Mouse (Mus musculus) MEL (cell line): ENCODE results near the gene Ppp1r3d.

Experiments
- CTCF ChIP-seq, 3 experiments: IDR thresholded peaks in 2 of 3; conservative IDR thresholded peaks in 1 of 3; 2 replicates each; pipeline ENCODE4 v1.5.1; 2011 to 2012; ENCODE audit warnings: low read length in 3 of 3, low read depth in 2 of 3, mild to moderate bottlenecking in 2 of 3, improper control_type of control experiment in 1 of 3, inconsistent platforms in 1 of 3, mixed read lengths in 1 of 3, moderate library complexity in 1 of 3; ENCODE audit not compliant: control insufficient read depth in 1 of 3, insufficient read depth in 1 of 3, poor library complexity in 1 of 3, severe bottlenecking in 1 of 3
- EP300 ChIP-seq, 2 experiments: IDR thresholded peaks; 2 replicates each; pipeline ENCODE4 v1.6.1; 2011; ENCODE audit warnings: improper control_type of control experiment in 2 of 2, low read length in 2 of 2, low read depth in 1 of 2, mild to moderate bottlenecking in 1 of 2
- NELFE ChIP-seq: IDR thresholded peaks from 2 replicates; pipeline ENCODE4 v1.6.1; 2011; ENCODE audit warnings: low read depth, low read length, improper control_type of control experiment
- POLR2A ChIP-seq, 2 experiments: IDR thresholded peaks; 2 replicates each; pipeline ENCODE4 v1.6.1; 2011 to 2012; ENCODE audit warnings: low read length in 2 of 2, mild to moderate bottlenecking in 2 of 2, control low read depth in 1 of 2, improper control_type of control experiment in 1 of 2, low read depth in 1 of 2, moderate library complexity in 1 of 2; ENCODE audit not compliant: control insufficient read depth in 1 of 2, insufficient read depth in 1 of 2, poor library complexity in 1 of 2

DNA sequence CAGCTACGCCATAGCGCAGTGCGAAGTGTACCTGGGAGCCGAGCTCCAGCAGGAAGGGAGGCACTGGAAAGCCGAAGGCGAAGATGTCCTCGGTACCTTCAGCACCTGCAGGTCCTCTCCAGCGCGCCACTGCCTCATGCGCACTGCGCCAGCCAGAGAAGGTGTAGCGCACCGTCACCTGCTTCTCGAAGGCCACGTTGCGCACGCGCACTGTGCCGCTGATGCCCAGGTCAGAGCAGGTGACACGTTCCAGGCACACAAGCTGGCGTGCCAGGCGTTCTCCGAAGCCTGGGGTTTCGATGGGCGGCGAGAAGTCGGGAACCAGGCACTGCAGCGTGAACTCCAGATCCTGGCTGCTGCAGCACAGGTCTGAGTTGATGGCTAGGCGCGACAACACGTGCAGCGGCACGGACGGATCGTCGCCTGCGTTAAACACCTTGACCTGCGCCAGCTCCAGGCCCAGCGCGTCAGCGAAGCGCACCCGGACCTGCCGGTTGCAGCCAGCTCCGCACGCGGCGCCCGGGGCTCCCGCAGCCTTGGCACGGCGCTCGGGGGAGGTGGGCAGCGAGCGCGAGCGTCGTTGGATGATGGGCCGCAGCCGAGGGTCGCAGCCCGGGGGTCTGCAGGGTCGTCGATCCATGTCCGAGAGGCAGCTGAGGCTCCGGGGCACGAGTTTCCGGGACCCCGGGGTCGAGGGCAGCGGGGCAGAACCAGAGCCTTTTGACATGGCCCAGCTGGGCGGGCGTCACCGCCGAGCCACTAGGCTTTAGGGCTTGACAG, 601 bp downstream of the Ppp1r3d start:
- TF ChIP-seq EP300 (IDR thresholded peaks at IDR 0.05; ENCODE audit: low read depth in 1 of 2, low read length in 2 of 2): no peak
- TF ChIP-seq NELFE: no peak
- TF ChIP-seq POLR2A (IDR thresholded peaks at IDR 0.05; ENCODE audit: control insufficient read depth in 1 of 2, insufficient read depth in 1 of 2, low read depth in 1 of 2, low read length in 2 of 2, poor library complexity in 1 of 2): no peak
- no peak for TF ChIP-seq CTCF (IDR thresholded peaks at IDR 0.05 in 2 of 3, conservative IDR thresholded peaks at IDR 0.05 in 1 of 3; ENCODE audit: control insufficient read depth in 1 of 3, insufficient read depth in 1 of 3, low read depth in 2 of 3, low read length in 3 of 3, poor library complexity in 1 of 3, severe bottlenecking in 1 of 3)
